Mouse (Mus musculus) brain, embryonic 14.5 days (tissue): ENCODE results near the gene Slc25a51.

Experiments
- CTCF ChIP-seq: fragments of 200-500 bp; IDR thresholded peaks from 2 replicates; pipeline ENCODE4 v1.5.1; 2012; ENCODE audit warnings: inconsistent platforms, mild to moderate bottlenecking, moderate library complexity, borderline replicate concordance; ENCODE audit not compliant: insufficient read depth, insufficient read length; ENCODE audit errors: extremely low read depth
- POLR2A ChIP-seq: fragments of 200-500 bp; IDR thresholded peaks from 2 replicates; pipeline ENCODE4 v1.6.1; 2012; ENCODE audit warnings: mild to moderate bottlenecking, inconsistent platforms, borderline replicate concordance; ENCODE audit not compliant: poor library complexity, insufficient read depth, insufficient read length, severe bottlenecking; ENCODE audit errors: extremely low read depth

GRCm38 (mm10) chr4:45457543-45457942 lies 49.0 kb upstream of the Slc25a51 start:
- TF ChIP-seq POLR2A (no peak), CTCF (no peak)
